Mouse (Mus musculus): ENCODE data around the gene Exoc3l2.

DNA sequence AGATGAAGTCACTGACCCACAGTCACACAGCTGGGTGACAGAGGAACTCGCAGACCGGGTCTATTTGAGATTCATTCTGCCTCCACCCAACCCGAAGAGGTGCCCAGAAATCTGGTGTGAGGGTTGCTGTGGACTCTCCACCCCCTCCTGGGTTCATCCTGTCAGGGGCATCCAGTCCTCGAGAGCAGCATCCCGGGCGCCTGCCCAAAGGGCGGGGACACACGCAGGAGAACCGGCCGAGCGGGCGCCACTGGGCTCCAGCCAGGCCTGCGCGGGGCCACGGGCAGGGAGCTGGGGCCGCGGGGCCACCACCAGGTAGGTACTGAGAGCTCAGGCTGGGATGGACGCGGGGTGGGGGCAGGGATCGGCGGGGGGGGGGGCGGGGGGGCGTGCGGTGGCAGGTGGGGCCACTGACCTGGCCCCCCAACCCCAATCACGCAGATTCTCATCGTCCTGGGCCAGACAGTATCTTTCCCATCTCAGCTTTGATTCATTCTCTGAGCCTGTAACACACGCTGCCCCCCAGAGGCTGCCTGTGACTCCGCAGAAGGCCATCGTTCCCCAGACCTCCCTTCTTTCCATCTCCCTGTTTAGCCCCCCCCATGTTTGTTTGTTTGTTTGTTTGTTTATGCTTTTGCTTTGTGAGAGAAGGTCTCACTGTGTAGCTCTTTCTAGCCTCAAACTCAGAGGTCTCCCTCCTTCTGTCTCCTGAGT, 54.7 kb downstream of the Exoc3l2 start, which contains the start of gene Nkpd1:
- peak; percentile 64 for TF ChIP-seq CTCF (IDR thresholded peaks at IDR 0.05; ENCODE audit: low read depth)
- no peak for TF ChIP-seq EP300 (optimal IDR thresholded peaks at IDR 0.05)
